Mouse (Mus musculus) heart, postnatal 14 days (tissue): ENCODE measurements around the gene Mecr. TPM values are rescaled to one million over a fixed set of nuclear protein-coding genes. Genes with fewer than 3 reads are reported as not detected.
"Not testable (repeated sequence)": the region's sequence is repeated elsewhere in the genome, so short reads cannot be mapped to it uniquely, and the experiment has no call there.

Experiments
- DNase-seq, 2 experiments: peaks; one replicate each; pipeline ENCODE4 v3.0.0; 2021 to 2022
- intact Hi-C: fragments of 180-260 bp; cut with DNase I; formaldehyde crosslinking; loops from one replicate; pipeline ENCODE4 v1.15.1; 2025
- long read RNA-seq, 2 experiments: library from polyadenylated mRNA; stranded (forward); transcript quantifications; one replicate each; pipeline ENCODE4 v2.0.0; 2021
- total RNA-seq, 2 experiments: library from RNA; stranded (reverse); gene quantifications; 2 replicates each; pipeline ENCODE4 v1.2.3; 2021

Mecr gene
- total RNA-seq = 10 to 100 TPM; 29.7 to 30.4 TPM
- long read RNA-seq, experiment 1, transcript Mecr-201 (10 exons, 1,337 nt) = major isoform, 51 of 60 reads
- long read RNA-seq, experiment 1, partial matches to known transcripts = 2 of 60 reads
- long read RNA-seq, experiment 1, other reads (novel, unspliced or antisense) = 7 of 60 reads
- long read RNA-seq, experiment 2, transcript Mecr-201 (10 exons, 1,337 nt) = major isoform, 37 of 44 reads
- long read RNA-seq, experiment 2, partial matches to known transcripts = 1 of 44 reads
- long read RNA-seq, experiment 2, other reads (novel, unspliced or antisense) = 6 of 44 reads

- intact Hi-C loops = loop anchor here (10.0 kb wide), 1 partner anchor 1059 kb away; no protein-coding TSS in a partner anchor
- peak; percentile 89 to 97 for DNase-seq
These were observed at the start of gene Mecr for GRCm38 (mm10) chr4:131843290-131843743. TSS of gene Mecr (plus strand) at chr4:131843470.

- intact Hi-C loops = no loop called here
- peak in 1 of 2 experiments; percentile 20 for DNase-seq
These were observed 46.8 kb upstream of the Mecr start for GRCm38 (mm10) chr4:131796312-131797080.

- DNase-seq = peak; percentile 63 to 67
- intact Hi-C loops = no loop called here
These were observed 45.8 kb upstream of the Mecr start for GRCm38 (mm10) chr4:131797483-131797882.

- no peak for DNase-seq
- intact Hi-C loops = no loop called here
These were observed 45.4 kb upstream of the Mecr start for GRCm38 (mm10) chr4:131797920-131798319.

GRCm38 (mm10) chr4:131798968-131799367 is 44.3 kb upstream of the Mecr start:
- no peak for DNase-seq
- intact Hi-C loops = no loop called here

- intact Hi-C loops = no loop called here
- no peak for DNase-seq
These were observed 39.4 kb upstream of the Mecr start for GRCm38 (mm10) chr4:131803846-131804245.

GRCm38 (mm10) chr4:131804732-131805131 is 38.5 kb upstream of the Mecr start:
- DNase-seq, intact Hi-C loops: not testable (repeated sequence)

GRCm38 (mm10) chr4:131805255-131805654 is 38.0 kb upstream of the Mecr start:
- intact Hi-C loops = no loop called here
- no peak for DNase-seq

- DNase-seq = no peak
- intact Hi-C loops = no loop called here
These were observed 30.8 kb upstream of the Mecr start for GRCm38 (mm10) chr4:131812458-131812857.

GRCm38 (mm10) chr4:131813798-131814197 is 29.5 kb upstream of the Mecr start:
- DNase-seq = no peak

GRCm38 (mm10) chr4:131814869-131815268 is 28.4 kb upstream of the Mecr start:
- intact Hi-C loops = no loop called here
- DNase-seq = no peak

More at GRCm38 (mm10) chr4:131813798-131814197, 29.5 kb upstream of the Mecr start:
- intact Hi-C loops = no loop called here

GRCm38 (mm10) chr4:131815774-131816173 is 27.5 kb upstream of the Mecr start:
- intact Hi-C loops = no loop called here
- DNase-seq = no peak

- DNase-seq = no peak
These were observed 24.3 kb upstream of the Mecr start for GRCm38 (mm10) chr4:131818926-131819325.

GRCm38 (mm10) chr4:131821161-131821731 is 22.0 kb upstream of the Mecr start:
- intact Hi-C loops = no loop called here
- no peak for DNase-seq

More at GRCm38 (mm10) chr4:131818926-131819325, 24.3 kb upstream of the Mecr start:
- intact Hi-C loops = no loop called here

- intact Hi-C loops = no loop called here
- DNase-seq = no peak
These were observed 20.7 kb upstream of the Mecr start for GRCm38 (mm10) chr4:131822583-131822982.

- DNase-seq = no peak
- intact Hi-C loops = no loop called here
These were observed 18.3 kb upstream of the Mecr start for GRCm38 (mm10) chr4:131824939-131825338.

GRCm38 (mm10) chr4:131825830-131826229 is 17.4 kb upstream of the Mecr start:
- intact Hi-C loops = no loop called here
- peak; percentile 50 to 55 for DNase-seq

- no peak for DNase-seq
- intact Hi-C loops = no loop called here
These were observed 16.4 kb upstream of the Mecr start for GRCm38 (mm10) chr4:131826905-131827304.

- intact Hi-C loops = no loop called here
- DNase-seq = no peak
These were observed 14.1 kb upstream of the Mecr start for GRCm38 (mm10) chr4:131829123-131829522.

- intact Hi-C loops = loop anchor here (10.0 kb wide), 3 partner anchors 347 to 467 kb away; no protein-coding TSS in a partner anchor
These were observed 11.7 kb upstream of the Mecr start for GRCm38 (mm10) chr4:131831546-131832045.

More at GRCm38 (mm10) chr4:131831546-131832045, 11.7 kb upstream of the Mecr start:
- no peak for DNase-seq
